Comparison of ENCODE assay signal across 9 mouse cellular contexts in the genomic region with DNA sequence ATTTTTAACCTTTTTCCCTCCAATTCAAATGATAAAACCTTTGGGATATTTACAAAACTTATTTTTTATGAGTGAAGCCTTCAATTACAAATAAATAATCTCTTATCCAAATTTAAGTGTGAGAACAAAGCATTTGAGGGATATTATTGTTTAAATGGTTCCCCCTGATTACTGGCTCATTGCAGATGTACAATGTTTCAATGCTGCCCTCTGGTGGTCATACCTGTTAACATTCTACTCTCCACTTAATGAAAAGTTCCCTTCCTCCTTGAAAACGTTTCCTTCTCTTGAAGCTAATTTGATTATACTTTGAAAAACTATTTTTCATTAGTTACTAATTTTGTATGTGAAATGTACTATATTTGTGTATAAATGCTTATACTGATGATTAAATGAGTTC.
DNase-seq lines count a peak whose midpoint lies in the region; ATAC-seq and TF ChIP-seq lines count a peak whose summit lies in the region.
"Had no signal": no experiment of that assay in that cellular context is flagged by ENCODE, and none has a peak within 500 bp of the region (broad histone marks: within the 10 kb centered on the region; RNA-seq: fewer than 3 reads in every experiment).

No protein-coding gene starts in this region.

- 7% methylated on average over 1 of the region's 1 CpGs for WGBS in lung, postnatal 0 days
- 9% methylated on average over 1 of the region's 1 CpGs for WGBS in lung, adult 2 months

- no peaks in the 10 kb centered on the region for H3K36me3 ChIP-seq in lung, postnatal 0 days (ENCODE audit: insufficient read depth, low read length)
- H3K36me3 ChIP-seq: lung, embryonic 15.5 days had no signal

- H3K9ac ChIP-seq in lung, postnatal 0 days (replicated peaks; ENCODE audit: low read depth), result no peak overlapping the region
- H3K9ac ChIP-seq: lung, embryonic 15.5 days had no signal

- no peak overlapping the region for H3K4me2 ChIP-seq in lung, postnatal 0 days (replicated peaks; ENCODE audit: low read depth, low read length)
- H3K4me2 ChIP-seq: lung, embryonic 15.5 days had no signal

- no peak for DNase-seq in frontal cortex, postnatal 10 days (ENCODE audit: low spot score in 2 of 2)
- DNase-seq in lung, postnatal 0 days (ENCODE audit: low spot score), result peak; percentile 46
- DNase-seq in lung, adult 2 months, result no peak
- DNase-seq in brain, embryonic 18.5 days (ENCODE audit: low read depth, low spot score), result peak; percentile 28
- peak; percentile 36 to 54 for DNase-seq in layer of hippocampus, postnatal 10 days (ENCODE audit: low spot score in 2 of 2)
- peak; percentile 21 for DNase-seq in telencephalon, adult 2 months (ENCODE audit: low read depth, low spot score)
- DNase-seq in natural killer cell, adult 2 months (ENCODE audit: low spot score in 2 of 2), result no peak

- no peak for TF ChIP-seq POLR2A in lung, adult 2 months (IDR thresholded peaks at IDR 0.05; ENCODE audit: borderline replicate concordance, extremely low read depth, low read depth, low read length)

- peak; percentile 78; the same call in 1 of the 2 replicates for ATAC-seq in frontal cortex, adult (ENCODE audit: low TSS enrichment)
- ATAC-seq in lung, postnatal 0 days, result no peak

- H3K9me3 ChIP-seq in lung, postnatal 0 days (ENCODE audit: low read length), result no peaks in the 10 kb centered on the region
- H3K9me3 ChIP-seq: lung, embryonic 15.5 days had no signal

- no peaks in the 10 kb centered on the region for H3K27me3 ChIP-seq in lung, postnatal 0 days (replicated peaks; ENCODE audit: insufficient read depth, low read length)
- H3K27me3 ChIP-seq: lung, embryonic 15.5 days had no signal

- no peak overlapping the region for H3K27ac ChIP-seq in lung, postnatal 0 days (ENCODE audit: low read length)
- H3K27ac ChIP-seq: lung, embryonic 15.5 days had no signal

- no peaks in the 10 kb centered on the region for H3K4me1 ChIP-seq in lung, postnatal 0 days (ENCODE audit: insufficient read depth, low read depth, low read length)
- no peaks in the 10 kb centered on the region for H3K4me1 ChIP-seq in lung, adult 2 months (ENCODE audit: control insufficient read depth, insufficient read depth, low read length)
- H3K4me1 ChIP-seq: lung, embryonic 15.5 days had no signal

- H3K4me3 ChIP-seq in lung, postnatal 0 days (ENCODE audit: low read depth, low read length), result no peak overlapping the region
- no peak overlapping the region for H3K4me3 ChIP-seq in lung, adult 2 months (replicated peaks; ENCODE audit: extremely low read depth, low read depth, low read length)
- H3K4me3 ChIP-seq: lung, embryonic 15.5 days had no signal

- TF ChIP-seq CTCF in lung, postnatal 0 days (IDR thresholded peaks at IDR 0.05), result peak; percentile 66
- no peak for TF ChIP-seq CTCF in lung, adult 2 months (IDR thresholded peaks at IDR 0.05; ENCODE audit: insufficient read depth, low read length)

- no peak for TF ChIP-seq EP300 in lung, postnatal 0 days (IDR thresholded peaks at IDR 0.05)

Comparison
In these comparisons a context has a peak if more than half of its experiments do, and no peak if none do; other contexts are left out.
1. DNase-seq: peak in lung, postnatal 0 days (single experiment), brain, embryonic 18.5 days (single experiment), layer of hippocampus, postnatal 10 days (2 of 2) and telencephalon, adult 2 months (single experiment); none in frontal cortex, postnatal 10 days (0 of 2), lung, adult 2 months (single experiment) and natural killer cell, adult 2 months (0 of 2).